Comparison of ENCODE assay signal across 9 mouse cellular contexts in genomic region chr11:75212876-75213275, GRCm38 (mm10). TPM values are rescaled to one million over a fixed set of nuclear protein-coding genes. Genes with fewer than 3 reads are reported as not detected.
A peak's percentile ranks its signal among the peaks of the same experiment; 100 is the strongest.
DNase-seq lines count a peak whose midpoint lies in the region; ATAC-seq lines count a peak whose summit lies in the region.
"Had no signal": no experiment of that assay in that cellular context is flagged by ENCODE, and none has a peak within 500 bp of the region (broad histone marks: within the 10 kb centered on the region; RNA-seq: fewer than 3 reads in every experiment).

No protein-coding gene starts in this region.

- no peaks in the 10 kb centered on the region for H3K36me3 ChIP-seq in stomach, embryonic 15.5 days
- no peaks in the 10 kb centered on the region for H3K36me3 ChIP-seq in limb, embryonic 10.5 days

- H3K9me3 ChIP-seq in stomach, embryonic 15.5 days, result no peaks in the 10 kb centered on the region
- H3K9me3 ChIP-seq in limb, embryonic 10.5 days (replicated peaks), result no peaks in the 10 kb centered on the region

- H3K4me1 ChIP-seq in stomach, embryonic 15.5 days, result peaks cover 24% of the 10 kb centered on the region; the same call in 1 of the 2 replicates
- peaks cover 68% of the 10 kb centered on the region for H3K4me1 ChIP-seq in limb, embryonic 10.5 days

- no peak for ATAC-seq in stomach, embryonic 15.5 days (ENCODE audit: insufficient read depth, low FRiP score, low read depth)

- peak overlapping the region; percentile 79 for H3K27ac ChIP-seq in stomach, embryonic 15.5 days
- no peak overlapping the region for H3K27ac ChIP-seq in limb, embryonic 10.5 days

- no peak overlapping the region for H3K9ac ChIP-seq in stomach, embryonic 15.5 days

- no peak overlapping the region for H3K4me3 ChIP-seq in stomach, embryonic 15.5 days (replicated peaks)
- no peak overlapping the region for H3K4me3 ChIP-seq in limb, embryonic 10.5 days

- no peak overlapping the region for H3K4me2 ChIP-seq in stomach, embryonic 15.5 days

- WGBS in stomach, embryonic 15.5 days, result 58% methylated on average over 2 of the region's 3 CpGs
- 69% methylated on average over 3 of the region's 3 CpGs for WGBS in limb, embryonic 10.5 days

- H3K27me3 ChIP-seq in stomach, embryonic 15.5 days (replicated peaks), result no peaks in the 10 kb centered on the region
- H3K27me3 ChIP-seq in limb, embryonic 10.5 days (ENCODE audit: low read depth, poor library complexity, severe bottlenecking), result peaks cover 42% of the 10 kb centered on the region

- DNase-seq in adrenal gland, postnatal 10 days, result peak; percentile 59
- no peak for DNase-seq in adrenal gland, adult 8-10 months
- DNase-seq in lung, postnatal 36 days, result peak; percentile 16
- DNase-seq in lung, postnatal 10 days, result no peak
- DNase-seq in kidney, postnatal 10 days, result peak; percentile 63
- DNase-seq in limb, embryonic 10.5 days (ENCODE audit: low spot score), result no peak
- DNase-seq in thymus, postnatal 14 days, result no peak

RNA-seq across cellular contexts. Expression of gene Rtn4rl1, which starts 19.3 kb away (rescaled TPM):
- total RNA-seq in adrenal gland, postnatal 10 days (2021), result 10 to 100 TPM; 25.2 to 27.8 TPM
- 10 to 100 TPM; 39.9 to 74.9 (median 58.7) TPM for total RNA-seq in adrenal gland, adult 8-10 months (2022)
- polyA plus RNA-seq in stomach, embryonic 15.5 days (2015; fragmentation: Nextera tagmentation; extraction: Ambion mirVana), result 2.2 and 2.3 TPM in 2 replicates
- 0.90 and 1.3 TPM in 2 replicates for polyA plus RNA-seq in limb, embryonic 10.5 days (2016; fragmentation: Nextera tagmentation; extraction: Ambion mirVana)

RNA-seq across cellular contexts. Expression of gene Dph1, which starts 21.8 kb away (rescaled TPM):
- total RNA-seq in adrenal gland, postnatal 10 days (2021), result 10 to 100 TPM; 23.1 to 24.2 TPM
- total RNA-seq in adrenal gland, adult 8-10 months (2022), result 10 to 100 TPM; 32.3 to 46.1 (median 44.7) TPM
- polyA plus RNA-seq in stomach, embryonic 15.5 days (2015; fragmentation: Nextera tagmentation; extraction: Ambion mirVana), result 18.4 and 21.3 TPM in 2 replicates
- 32.7 and 35.3 TPM in 2 replicates for polyA plus RNA-seq in limb, embryonic 10.5 days (2016; fragmentation: Nextera tagmentation; extraction: Ambion mirVana)

RNA-seq across cellular contexts. Expression of gene Ovca2, which starts 34.2 kb away (rescaled TPM):
- total RNA-seq in adrenal gland, postnatal 10 days (2021), result 10 to 100 TPM; 13.5 to 18.1 TPM
- total RNA-seq in adrenal gland, adult 8-10 months (2022), result 10 to 100 TPM; 22.3 to 28.9 (median 25.9) TPM
- polyA plus RNA-seq in stomach, embryonic 15.5 days (2015; fragmentation: Nextera tagmentation; extraction: Ambion mirVana), result 21.0 and 22.2 TPM in 2 replicates
- polyA plus RNA-seq in limb, embryonic 10.5 days (2016; fragmentation: Nextera tagmentation; extraction: Ambion mirVana), result 38.0 and 39.9 TPM in 2 replicates

RNA-seq across cellular contexts. Expression of gene Hic1, which starts 43.6 kb away (rescaled TPM):
- total RNA-seq in adrenal gland, postnatal 10 days (2021), result 10 to 100 TPM; 23.6 to 24.5 TPM
- 10 to 100 TPM in 2 of 4 experiments, 1 to 10 TPM in 2; 7.7 to 16.5 (median 11.4) TPM for total RNA-seq in adrenal gland, adult 8-10 months (2022)
- polyA plus RNA-seq in stomach, embryonic 15.5 days (2015; fragmentation: Nextera tagmentation; extraction: Ambion mirVana), result 25.3 and 28.0 TPM in 2 replicates
- 0.99 and 3.5 TPM in 2 replicates for polyA plus RNA-seq in limb, embryonic 10.5 days (2016; fragmentation: Nextera tagmentation; extraction: Ambion mirVana)
- total RNA-seq: hematopoietic stem cell, adult 5-6 weeks had no signal

Comparison
In these comparisons a context has a peak if more than half of its experiments do, and no peak if none do; other contexts are left out.
1. DNase-seq: peak in adrenal gland, postnatal 10 days (single experiment), lung, postnatal 36 days (single experiment) and kidney, postnatal 10 days (single experiment); none in adrenal gland, adult 8-10 months (single experiment), lung, postnatal 10 days (single experiment), limb, embryonic 10.5 days (single experiment) and thymus, postnatal 14 days (single experiment).